Mouse (Mus musculus) ES-Bruce4 (cell line): ENCODE measurements around the gene Ctnna3.

Source experiments
- CTCF ChIP-seq: IDR thresholded peaks from one replicate; pipeline ENCODE4 v1.8.1; 2011; ENCODE audit warnings: low read depth, low read length
- EP300 ChIP-seq: IDR thresholded peaks from 2 replicates; pipeline ENCODE4 v1.6.1; 2011; ENCODE audit warnings: low read depth, low read length; ENCODE audit not compliant: insufficient read depth
- POLR2A ChIP-seq: IDR thresholded peaks from one replicate; pipeline ENCODE4 v1.8.1; 2011; ENCODE audit warnings: low read length; ENCODE audit not compliant: insufficient read depth

GRCm38 (mm10) chr10:63784808-63785535 lies 355.1 kb downstream of the Ctnna3 start:
- TF ChIP-seq CTCF (no peak), POLR2A (no peak), EP300 (no peak)
